Mouse (Mus musculus) monocyte, adult 2 months (primary cell): ENCODE results near the gene Atoh8.

ENCODE experiments used
- DNase-seq, 2 experiments: peaks; one replicate each; pipeline ENCODE4 v3.0.0; 2022; ENCODE audit warnings: low spot score in 2 of 2, low read depth in 1 of 2

Atoh8 gene

GRCm38 (mm10) chr6:72158966-72159764 lies 76.2 kb downstream of the Atoh8 start:
- no peak for DNase-seq
